Mouse (Mus musculus) forebrain, embryonic 14.5 days (tissue): ENCODE data around the gene Ldhd. TPM values are rescaled to one million over a fixed set of nuclear protein-coding genes. Genes with fewer than 3 reads are reported as not detected.
"Not testable (repeated sequence)": the region's sequence is repeated elsewhere in the genome, so short reads cannot be mapped to it uniquely, and the experiment has no call there.

ENCODE experiments used
- ATAC-seq: fragments of 200-750 bp; cut with Nextera tagmentation; 2 replicates; pipeline ENCODE4 v1.8.0; 2017; ENCODE audit warnings: mild to moderate bottlenecking, moderate library complexity
- DNase-seq: peaks from one replicate; pipeline ENCODE4 v3.0.0-alpha.2; 2015; ENCODE audit warnings: low spot score
- H3K27ac ChIP-seq: fragments of 300-500 bp; sonication (generic); 2 replicates; pipeline ENCODE4 v1.5.1; 2014; ENCODE audit warnings: low read depth, mild to moderate bottlenecking, control low read depth, low read length, moderate library complexity
- H3K27me3 ChIP-seq: fragments of 300-500 bp; sonication (generic); replicated peaks from 2 replicates; pipeline ENCODE4 v1.6.1; 2014; ENCODE audit warnings: low read length, control low read depth, mixed read lengths; ENCODE audit not compliant: control insufficient read depth, insufficient read depth
- H3K36me3 ChIP-seq: fragments of 300-500 bp; sonication (generic); 2 replicates; pipeline ENCODE4 v1.6.1; 2014; ENCODE audit warnings: low read length, control low read depth; ENCODE audit not compliant: control insufficient read depth, insufficient read depth
- H3K4me1 ChIP-seq: fragments of 300-500 bp; sonication (generic); 2 replicates; pipeline ENCODE4 v1.6.1; 2014; ENCODE audit warnings: antibody characterized with exemption, low read length, control low read depth; ENCODE audit not compliant: control insufficient read depth, insufficient read depth
- H3K4me2 ChIP-seq: fragments of 300-500 bp; sonication (generic); 2 replicates; pipeline ENCODE4 v1.6.1; 2014; ENCODE audit warnings: mild to moderate bottlenecking, control low read depth, low read length
- H3K4me3 ChIP-seq: fragments of 300-500 bp; sonication (generic); 2 replicates; pipeline ENCODE4 v1.5.1; 2014; ENCODE audit warnings: low read depth, low read length, control low read depth
- H3K9ac ChIP-seq: fragments of 300-500 bp; sonication (generic); 2 replicates; pipeline ENCODE4 v1.6.1; 2014; ENCODE audit warnings: mild to moderate bottlenecking, low read length, control low read depth, moderate library complexity
- H3K9me3 ChIP-seq: fragments of 300-500 bp; sonication (generic); replicated peaks from 2 replicates; pipeline ENCODE4 v1.6.1; 2016; ENCODE audit warnings: low read length, control low read depth, mixed read lengths; ENCODE audit not compliant: control insufficient read depth
- WGBS: fragments of 180-500 bp; shearing (Covaris S2); extraction: QIAGEN DNeasy Blood & Tissue Kit; methylation state at CpG from one replicate; pipeline ENCODE4 v1.1.7; 2014; 5-methylcytosine and 5-hydroxymethylcytosine counted together
- polyA plus RNA-seq: library from polyadenylated mRNA; unstranded; fragments of >200 nt; fragmentation: Nextera tagmentation; extraction: Ambion mirVana; gene quantifications from 2 replicates; pipeline ENCODE4 v1.2.1, GENCODE M21; 2014

Gene Ldhd
- polyA plus RNA-seq, 1 experiment from 2014 or later = 0.20 TPM

DNA sequence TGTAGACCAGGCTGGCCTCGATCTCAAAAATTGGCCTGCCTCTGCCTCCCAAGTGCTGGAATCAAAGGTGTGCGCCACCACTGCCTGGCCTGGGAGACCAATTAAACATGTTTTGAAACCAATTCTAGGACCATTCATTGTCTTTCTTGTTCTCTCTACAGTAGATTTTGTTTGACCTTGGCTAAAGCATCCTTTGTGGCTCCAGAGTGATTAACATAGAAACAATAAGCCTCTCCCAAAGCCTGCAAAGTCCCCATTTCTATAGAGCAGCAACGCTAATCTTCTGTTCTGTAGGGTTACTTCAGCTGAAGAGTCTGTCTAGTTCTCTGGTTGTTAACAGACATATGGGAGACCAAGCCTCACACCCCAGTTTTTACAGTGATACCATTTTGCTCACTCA, 20.5 kb upstream of the Ldhd start:
- Histone ChIP-seq H3K9me3 (no peaks in the 10 kb centered on the region), H3K27me3 (no peaks in the 10 kb centered on the region), H3K36me3 (no peaks in the 10 kb centered on the region), H3K4me3 (no peak overlapping the region), H3K9ac (no peak overlapping the region), H3K4me1 (no peaks in the 10 kb centered on the region), H3K4me2 (no peak overlapping the region), H3K27ac (no peak overlapping the region)
- 60% methylated on average over 3 of the region's 3 CpGs for WGBS
- ATAC-seq (no peak), DNase-seq (no peak)

DNA sequence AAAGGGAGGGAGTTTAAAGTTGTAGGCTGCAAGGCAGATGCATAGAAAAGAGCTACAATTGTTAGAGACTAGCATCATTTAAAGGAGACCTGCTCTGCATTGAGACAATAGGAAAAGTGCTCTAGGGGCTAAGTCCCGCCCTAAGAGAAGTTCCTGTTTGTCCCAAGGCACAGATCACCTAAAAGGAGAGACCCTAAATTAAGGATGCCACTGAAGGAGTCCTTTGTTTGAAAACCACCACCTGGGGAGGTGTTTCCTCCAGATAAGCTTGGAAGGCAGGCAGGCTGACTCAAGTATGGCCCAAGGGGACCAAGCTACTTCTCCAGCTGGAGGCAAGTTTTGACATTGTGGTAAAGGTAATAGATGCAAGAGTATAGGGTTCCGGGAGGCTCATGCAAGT, 18.7 kb upstream of the Ldhd start:
- DNase-seq (no peak), ATAC-seq (no peak)
- Histone ChIP-seq H3K36me3 (no peaks in the 10 kb centered on the region), H3K27me3 (no peaks in the 10 kb centered on the region), H3K9me3 (no peaks in the 10 kb centered on the region), H3K27ac (no peak overlapping the region), H3K9ac (no peak overlapping the region), H3K4me2 (no peak overlapping the region), H3K4me3 (no peak overlapping the region), H3K4me1 (no peaks in the 10 kb centered on the region)
- WGBS = 62% methylated on average over 2 of the region's 2 CpGs

DNA sequence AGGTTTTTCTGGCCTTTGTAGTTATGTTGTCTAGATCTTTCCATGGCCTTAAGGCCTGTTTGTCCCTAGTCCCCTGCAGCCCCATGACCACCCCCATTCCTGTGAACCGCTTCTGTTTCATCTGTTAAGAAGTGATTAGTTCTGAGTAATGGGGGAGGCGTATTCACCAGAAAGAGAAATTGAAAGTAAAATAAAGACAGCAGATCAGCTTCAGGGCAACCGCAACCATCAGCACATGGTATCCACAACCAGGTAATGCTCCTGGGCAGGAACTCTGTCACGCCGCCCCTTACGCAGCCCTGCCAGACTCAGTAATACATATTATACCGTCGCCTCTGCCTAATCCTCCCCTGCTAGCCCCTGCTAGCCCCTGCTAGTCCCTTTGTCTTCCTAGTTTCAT, 15.5 kb upstream of the Ldhd start:
- Histone ChIP-seq H3K9ac (no peak overlapping the region), H3K4me3 (no peak overlapping the region), H3K9me3 (no peaks in the 10 kb centered on the region), H3K27ac (no peak overlapping the region), H3K27me3 (no peaks in the 10 kb centered on the region), H3K36me3 (no peaks in the 10 kb centered on the region), H3K4me2 (no peak overlapping the region), H3K4me1 (0 out of 2 replicates have a peak, but pooled peaks cover 3% of the 10 kb centered on the region)
- ATAC-seq (no peak), DNase-seq (no peak)
- WGBS = 94% methylated on average over 8 of the region's 8 CpGs

DNA sequence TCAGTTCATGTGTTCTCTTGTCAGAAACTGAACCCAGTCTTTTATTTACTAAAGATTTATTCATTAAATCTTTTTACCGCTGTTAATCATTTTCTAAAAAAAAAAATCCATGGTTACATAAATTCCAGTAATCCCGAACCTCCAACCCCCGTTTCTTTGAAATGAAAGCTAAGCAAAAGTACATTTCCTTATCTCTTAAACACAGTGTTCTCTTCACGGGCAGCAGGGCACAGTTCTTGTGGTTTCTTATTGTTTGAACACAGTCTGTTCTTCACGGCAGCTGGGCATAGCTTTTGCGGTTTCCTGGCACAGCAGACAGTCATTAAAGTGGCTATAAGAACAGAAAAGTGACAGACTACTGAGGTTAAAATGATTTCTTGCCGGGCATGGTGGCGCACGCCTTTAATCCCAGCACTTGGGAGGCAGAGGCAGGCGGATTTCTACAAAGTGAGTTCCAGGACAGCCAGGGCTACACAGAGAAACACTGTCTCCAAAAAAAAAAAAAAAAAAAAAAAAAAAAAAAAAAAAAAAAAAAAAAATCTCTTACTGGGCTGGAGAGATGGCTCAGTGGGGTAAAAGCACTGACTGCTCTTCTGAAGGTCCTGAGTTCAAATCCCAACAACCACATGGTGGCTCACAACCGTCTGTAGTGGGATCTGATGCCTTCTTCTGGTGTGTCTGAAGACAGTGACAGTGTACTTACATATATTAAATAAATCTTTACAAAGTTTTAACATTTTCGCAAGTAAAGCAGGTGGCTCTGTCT, 14.3 kb upstream of the Ldhd start:
- 67% methylated on average over 12 of the region's 12 CpGs for WGBS
- DNase-seq = peak; percentile 34

DNA sequence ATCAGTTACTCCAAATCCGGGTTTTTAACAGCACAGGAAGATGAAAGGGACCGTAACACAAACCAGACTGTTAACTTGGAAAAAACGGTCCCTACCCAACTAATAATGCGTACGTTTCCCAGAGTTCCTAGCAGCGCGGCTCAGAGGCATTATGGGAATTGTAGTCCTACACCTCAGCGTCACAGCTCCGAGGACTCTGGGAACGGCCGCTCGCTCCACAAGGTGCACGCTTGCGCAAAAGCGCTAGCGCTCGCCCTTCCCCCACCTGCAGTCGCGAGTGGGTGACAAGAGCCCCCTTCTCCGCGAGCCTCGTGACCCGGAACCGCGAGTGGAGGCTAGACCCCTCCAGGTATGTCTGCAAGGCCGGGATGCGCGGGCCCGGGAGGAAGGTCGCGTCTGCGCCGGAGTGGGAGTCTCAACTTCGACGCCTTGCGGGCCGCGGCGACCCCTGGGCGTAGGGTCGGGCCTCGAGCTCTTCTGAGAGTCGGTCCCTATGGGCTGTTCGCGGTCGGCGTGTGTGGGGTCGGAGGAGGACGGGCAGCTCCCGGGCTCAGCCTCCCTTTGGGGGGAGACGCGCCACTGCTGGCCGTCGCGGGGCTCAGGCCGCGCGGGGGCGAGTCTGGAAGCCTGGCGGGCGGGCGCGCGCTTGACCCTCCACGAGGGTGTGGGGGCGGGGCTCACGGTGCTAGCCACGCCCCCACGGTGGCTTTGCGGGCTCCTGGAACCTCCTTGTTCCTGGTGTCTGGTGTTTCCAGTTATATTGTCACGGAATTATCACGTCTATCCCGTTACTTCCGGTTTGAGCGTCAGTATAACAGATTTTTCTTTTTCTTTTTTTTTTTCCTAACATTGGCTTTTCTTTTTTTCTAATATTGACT, 13.3 kb upstream of the Ldhd start, which contains the start of gene Zfp1:
TSS of gene Zfp1 (plus strand) at position 138 of the 878 bp plus-strand sequence.
- DNase-seq (peak; percentile 99), ATAC-seq (peak; percentile 99)
- Histone ChIP-seq H3K27ac (peak within 1 kb of the TSS; percentile 89), H3K4me3 (peak within 1 kb of the TSS; percentile 90), H3K9me3 (no peaks in the 10 kb centered on the region), H3K4me1 (0 out of 2 replicates have a peak, but pooled peaks cover 3% of the 10 kb centered on the region), H3K4me2 (peak within 1 kb of the TSS; percentile 51), H3K36me3 (no peaks in the 10 kb centered on the region), H3K27me3 (no peaks in the 10 kb centered on the region), H3K9ac (peak within 1 kb of the TSS; percentile 82)
- WGBS = under 1% methylated on average over 72 of the region's 75 CpGs

More for the DNA sequence above, 14.3 kb upstream of the Ldhd start:
- peak overlapping the region; percentile 90 for H3K4me3 ChIP-seq
- H3K4me1 ChIP-seq, ATAC-seq, H3K36me3 ChIP-seq, H3K27me3 ChIP-seq, H3K9me3 ChIP-seq: not testable (repeated sequence)
- H3K4me2 ChIP-seq = peak overlapping the region; percentile 51
- peak overlapping the region; percentile 82; the same call in 1 of the 2 replicates for H3K9ac ChIP-seq
- peak overlapping the region; percentile 30; the same call in 1 of the 2 replicates for H3K27ac ChIP-seq

DNA sequence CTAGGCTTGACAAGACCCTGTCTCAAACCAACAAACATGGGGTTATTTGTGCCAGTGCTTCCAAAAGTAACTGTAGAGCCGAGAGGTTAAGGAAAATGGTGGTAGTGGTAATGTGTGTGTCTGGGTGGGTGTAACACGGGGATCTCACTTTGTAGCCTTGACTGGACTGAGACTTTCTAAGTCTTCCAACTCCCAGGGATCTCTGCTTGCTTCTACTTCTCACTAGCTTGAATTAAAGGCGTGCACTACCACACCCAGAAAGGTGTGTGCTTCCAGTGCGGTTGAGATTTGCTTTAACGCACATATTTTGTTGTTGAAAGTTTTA, 12.7 kb upstream of the Ldhd start:
- no peaks in the 10 kb centered on the region for H3K9me3 ChIP-seq
- peak overlapping the region; percentile 82 for H3K9ac ChIP-seq
- 0 out of 2 replicates have a peak, but pooled peaks cover 3% of the 10 kb centered on the region for H3K4me1 ChIP-seq
- H3K27ac ChIP-seq = no peak overlapping the region
- H3K4me3 ChIP-seq = peak overlapping the region; percentile 90
- ATAC-seq = peak; percentile 27
- DNase-seq = no peak
- no peaks in the 10 kb centered on the region for H3K36me3 ChIP-seq
- no peaks in the 10 kb centered on the region for H3K27me3 ChIP-seq
- 9% methylated on average over 5 of the region's 5 CpGs for WGBS
- peak overlapping the region; percentile 51 for H3K4me2 ChIP-seq

DNA sequence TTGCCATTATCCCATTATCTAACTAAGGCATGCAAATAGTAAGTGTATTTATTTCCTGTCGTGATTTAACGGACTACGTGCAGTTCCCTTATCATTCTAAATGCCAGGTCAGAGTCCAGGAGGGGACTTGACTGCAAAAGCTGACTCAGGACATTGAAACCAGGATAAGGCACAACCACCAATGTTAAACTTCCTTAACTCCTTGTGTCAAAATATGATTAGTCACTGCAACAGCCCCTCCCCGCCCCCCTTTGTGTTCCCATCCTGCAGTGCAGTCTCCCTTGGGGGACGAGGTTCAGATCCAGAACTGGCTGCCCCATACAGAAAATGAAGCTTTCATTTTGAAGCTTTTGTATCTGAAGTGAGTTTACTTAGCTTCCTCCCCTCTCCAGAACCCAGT, 12.3 kb upstream of the Ldhd start:
- Histone ChIP-seq H3K27me3 (no peaks in the 10 kb centered on the region), H3K4me2 (peak overlapping the region; percentile 51), H3K4me3 (peak overlapping the region; percentile 90), H3K9ac (peak overlapping the region; percentile 82), H3K36me3 (no peaks in the 10 kb centered on the region), H3K27ac (no peak overlapping the region), H3K4me1 (0 out of 2 replicates have a peak, but pooled peaks cover 3% of the 10 kb centered on the region), H3K9me3 (no peaks in the 10 kb centered on the region)
- no peak for DNase-seq
- ATAC-seq = no peak
- WGBS = 73% methylated on average over 5 of the region's 5 CpGs

DNA sequence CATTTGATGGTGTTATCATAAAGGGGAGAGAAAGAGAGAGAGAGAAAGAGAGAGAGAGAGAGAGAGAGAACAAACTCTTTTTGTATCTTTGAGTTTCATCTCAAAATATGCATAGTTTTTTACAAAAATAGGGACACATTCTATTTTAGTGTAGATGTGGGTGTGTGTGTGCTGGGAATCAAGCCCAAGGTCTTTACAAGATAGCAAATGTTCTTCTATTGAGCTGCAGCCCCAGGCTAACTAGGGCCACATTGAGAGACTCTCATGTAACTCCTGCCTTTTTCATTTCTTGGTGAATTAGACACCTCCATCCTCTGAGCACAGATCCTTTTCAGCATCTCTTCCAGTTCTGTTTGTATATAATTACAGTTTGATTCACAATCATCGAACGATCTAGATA, 10.9 kb upstream of the Ldhd start:
- H3K27me3 ChIP-seq = no peaks in the 10 kb centered on the region
- WGBS = 97% methylated on average over 2 of the region's 2 CpGs

More for the DNA sequence above, 10.9 kb upstream of the Ldhd start:
- no peak overlapping the region for H3K4me2 ChIP-seq
- H3K4me1 ChIP-seq = 0 out of 2 replicates have a peak, but pooled peaks cover 3% of the 10 kb centered on the region
- no peak overlapping the region for H3K4me3 ChIP-seq
- no peak overlapping the region for H3K27ac ChIP-seq
- H3K36me3 ChIP-seq = no peaks in the 10 kb centered on the region
- H3K9me3 ChIP-seq = no peaks in the 10 kb centered on the region
- no peak overlapping the region for H3K9ac ChIP-seq
- DNase-seq = no peak
- ATAC-seq = no peak
